10 mouse cellular contexts compared by ENCODE assay signal in the genomic region with DNA sequence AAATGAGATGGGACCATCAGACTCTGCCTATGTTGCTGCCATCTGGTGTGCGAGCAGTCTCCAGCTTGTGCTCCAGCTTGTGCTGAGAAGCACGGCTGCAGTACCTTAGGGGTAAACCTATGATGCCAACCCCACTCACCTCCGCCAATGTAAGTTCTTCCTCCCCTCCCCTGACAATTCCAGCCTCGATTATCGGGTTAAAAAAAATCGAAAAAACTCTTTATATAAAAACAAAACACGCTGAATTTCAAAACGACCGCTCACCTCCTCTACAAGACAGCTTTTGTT. TPM values are rescaled to one million over a fixed set of nuclear protein-coding genes. Genes with fewer than 3 reads are reported as not detected.
DNase-seq lines count a peak whose midpoint lies in the region; ATAC-seq lines count a peak whose summit lies in the region.
"Had no signal": no experiment of that assay in that cellular context is flagged by ENCODE, and none has a peak within 500 bp of the region (broad histone marks: within the 10 kb centered on the region; RNA-seq: fewer than 3 reads in every experiment).

No protein-coding gene starts in this region.

- no peak for ATAC-seq in embryonic facial prominence, embryonic 12.5 days (ENCODE audit: insufficient number of reproducible peaks, insufficient read depth, low FRiP score, low TSS enrichment)
- ATAC-seq in heart, embryonic 13.5 days (ENCODE audit: extremely low read depth, insufficient number of reproducible peaks, low FRiP score, low TSS enrichment) = no peak
- no peak for ATAC-seq in liver, embryonic 12.5 days

- peaks cover 85% of the 10 kb centered on the region for H3K27me3 ChIP-seq in embryonic facial prominence, embryonic 12.5 days
- no peaks in the 10 kb centered on the region for H3K27me3 ChIP-seq in heart, embryonic 13.5 days (replicated peaks)
- H3K27me3 ChIP-seq in liver, embryonic 12.5 days (replicated peaks) = peaks cover 98% of the 10 kb centered on the region

- H3K9ac ChIP-seq in embryonic facial prominence, embryonic 12.5 days = peak overlapping the region; percentile 46; the same call in 1 of the 2 replicates
- H3K9ac ChIP-seq in heart, embryonic 13.5 days = peak overlapping the region; percentile 96
- no peak overlapping the region for H3K9ac ChIP-seq in liver, embryonic 12.5 days

- H3K4me2 ChIP-seq in embryonic facial prominence, embryonic 12.5 days (replicated peaks) = peak overlapping the region; percentile 40
- H3K4me2 ChIP-seq in heart, embryonic 13.5 days = peak overlapping the region; percentile 92
- H3K4me2 ChIP-seq in liver, embryonic 12.5 days = peak overlapping the region; percentile 26

- peak overlapping the region; percentile 77 for H3K27ac ChIP-seq in embryonic facial prominence, embryonic 12.5 days
- peak overlapping the region; percentile 99 for H3K27ac ChIP-seq in heart, embryonic 13.5 days (replicated peaks)
- H3K27ac ChIP-seq in liver, embryonic 12.5 days = peak overlapping the region; percentile 68; the same call in 1 of the 2 replicates

- no peaks in the 10 kb centered on the region for H3K36me3 ChIP-seq in embryonic facial prominence, embryonic 12.5 days
- H3K36me3 ChIP-seq in heart, embryonic 13.5 days = no peaks in the 10 kb centered on the region
- H3K36me3 ChIP-seq in liver, embryonic 12.5 days = no peaks in the 10 kb centered on the region

- intact Hi-C loops in left cerebral cortex, postnatal 14 days (cut with DNase I) = loop anchor here (10.0 kb wide), 1 partner anchor 449 kb away; no protein-coding TSS in a partner anchor

- H3K4me3 ChIP-seq in embryonic facial prominence, embryonic 12.5 days = peak overlapping the region; percentile 32
- peak overlapping the region; percentile 69 for H3K4me3 ChIP-seq in heart, embryonic 13.5 days
- H3K4me3 ChIP-seq in liver, embryonic 12.5 days = peak overlapping the region; percentile 25

- DNase-seq in left cerebral cortex, postnatal 14 days (ENCODE audit: low spot score in 2 of 2) = peak; percentile 19 to 41
- DNase-seq in left cerebral cortex, adult 18-20 months (ENCODE audit: low spot score in 2 of 2) = no peak
- no peak for DNase-seq in ovary, postnatal 14 days (ENCODE audit: low spot score)
- DNase-seq in layer of hippocampus, postnatal 25 days (ENCODE audit: extremely low spot score in 1 of 2, low spot score in 1 of 2) = no peak
- DNase-seq in gastrocnemius, adult 8-10 months (ENCODE audit: low spot score in 2 of 2) = no peak
- DNase-seq: cerebellum, postnatal 14 days; kidney, postnatal 36 days had no signal

- 1% methylated on average over 9 of the region's 9 CpGs for WGBS in embryonic facial prominence, embryonic 12.5 days
- 1% methylated on average over 9 of the region's 9 CpGs for WGBS in heart, embryonic 13.5 days
- 1% methylated on average over 9 of the region's 9 CpGs for WGBS in liver, embryonic 12.5 days (ENCODE audit: insufficient replicate concordance)

- peaks cover 13% of the 10 kb centered on the region; the same call in 1 of the 2 replicates for H3K4me1 ChIP-seq in embryonic facial prominence, embryonic 12.5 days
- peaks cover 44% of the 10 kb centered on the region for H3K4me1 ChIP-seq in heart, embryonic 13.5 days
- peaks cover 8% of the 10 kb centered on the region; the same call in 1 of the 2 replicates for H3K4me1 ChIP-seq in liver, embryonic 12.5 days

- H3K9me3 ChIP-seq in embryonic facial prominence, embryonic 12.5 days = no peaks in the 10 kb centered on the region
- no peaks in the 10 kb centered on the region for H3K9me3 ChIP-seq in heart, embryonic 13.5 days
- H3K9me3 ChIP-seq in liver, embryonic 12.5 days (replicated peaks) = no peaks in the 10 kb centered on the region

RNA-seq across cellular contexts. Expression of a gene that starts 12.6 kb away (rescaled TPM):
- total RNA-seq in left cerebral cortex, postnatal 14 days (2021) = not detected
- total RNA-seq in left cerebral cortex, adult 18-20 months (2021) = not detected
- polyA plus RNA-seq in embryonic facial prominence, embryonic 12.5 days (2016; fragmentation: Nextera tagmentation; extraction: Ambion mirVana) = 5.8 and 6.3 TPM in 2 replicates
- 11.6 and 12.0 TPM in 2 replicates for polyA plus RNA-seq in heart, embryonic 13.5 days (2015; fragmentation: Nextera tagmentation; extraction: Ambion mirVana)
- polyA plus RNA-seq in liver, embryonic 12.5 days (2016; fragmentation: Nextera tagmentation; extraction: Ambion mirVana) = 2.5 and 2.6 TPM in 2 replicates
- not detected for total RNA-seq in layer of hippocampus, postnatal 25 days (2021)
- total RNA-seq in gastrocnemius, adult 8-10 months (2022) = under 1 TPM in 2 of 4 experiments, not detected in 2; 0.11 to 0.15 TPM

Comparison
In these comparisons a context has a peak if more than half of its experiments do, and no peak if none do; other contexts are left out.
1. DNase-seq: peak in left cerebral cortex, postnatal 14 days (2 of 2); none in left cerebral cortex, adult 18-20 months (0 of 2), ovary, postnatal 14 days (single experiment), layer of hippocampus, postnatal 25 days (0 of 2) and gastrocnemius, adult 8-10 months (0 of 2).
2. H3K4me2 ChIP-seq: peak in every context shown above with its lines; median percentile 92 in heart, embryonic 13.5 days; 40 in embryonic facial prominence, embryonic 12.5 days; 26 in liver, embryonic 12.5 days.
3. Peak in every context shown above with its lines, with median percentiles within 50 percentile points of each other: H3K27ac ChIP-seq and H3K4me3 ChIP-seq.